Comparison of ENCODE assay signal across 10 mouse cellular contexts in the genomic region with DNA sequence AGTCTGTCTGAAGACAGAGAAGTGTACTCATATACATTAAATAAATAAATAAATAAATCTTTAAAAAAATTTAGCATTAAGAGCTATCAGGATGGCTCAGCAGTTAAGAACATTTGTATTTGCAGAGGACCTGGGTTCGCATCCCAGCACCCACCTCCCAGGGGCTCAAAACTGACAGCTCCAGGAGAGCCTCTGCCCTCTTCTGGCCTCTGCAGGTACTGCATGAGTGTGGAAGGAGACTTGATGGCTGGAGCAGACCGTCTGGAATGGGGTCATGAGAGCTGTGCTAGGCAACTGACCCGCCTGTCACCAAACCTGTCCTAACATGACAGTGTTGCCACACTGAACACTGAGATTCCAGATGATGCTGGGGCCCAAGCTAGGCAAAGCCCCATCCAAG.
DNase-seq lines count a peak whose midpoint lies in the region; ATAC-seq and TF ChIP-seq lines count a peak whose summit lies in the region.
"Had no signal": no experiment of that assay in that cellular context is flagged by ENCODE, and none has a peak within 500 bp of the region (broad histone marks: within the 10 kb centered on the region; RNA-seq: fewer than 3 reads in every experiment).

No protein-coding gene starts in this region.

- TF ChIP-seq POLR2A in CH12.LX (IDR thresholded peaks at IDR 0.05; ENCODE audit: low read depth, low read length) = no peak
- no peak for TF ChIP-seq POLR2A in lung, adult 2 months (IDR thresholded peaks at IDR 0.05; ENCODE audit: borderline replicate concordance, extremely low read depth, low read depth, low read length)

- H3K9me3 ChIP-seq in hindbrain, postnatal 0 days (ENCODE audit: low read length) = no peaks in the 10 kb centered on the region
- H3K9me3 ChIP-seq in hindbrain, embryonic 14.5 days (ENCODE audit: control insufficient read depth, low read length) = no peaks in the 10 kb centered on the region
- peaks cover 1% of the 10 kb centered on the region for H3K9me3 ChIP-seq in CH12.LX (replicated peaks; ENCODE audit: low read length)
- H3K9me3 ChIP-seq: midbrain, embryonic 15.5 days had no signal

- H3K27ac ChIP-seq in hindbrain, postnatal 0 days = no peak overlapping the region
- no peak overlapping the region for H3K27ac ChIP-seq in hindbrain, embryonic 14.5 days
- no peak overlapping the region for H3K27ac ChIP-seq in CH12.LX (ENCODE audit: insufficient read depth, low read depth)
- H3K27ac ChIP-seq: midbrain, embryonic 15.5 days had no signal

- no peak overlapping the region for H3K4me3 ChIP-seq in hindbrain, postnatal 0 days (ENCODE audit: low read length)
- H3K4me3 ChIP-seq in hindbrain, embryonic 14.5 days (replicated peaks; ENCODE audit: low read length) = no peak overlapping the region
- no peak overlapping the region for H3K4me3 ChIP-seq in CH12.LX (replicated peaks in 1 of 3; ENCODE audit: low read depth in 2 of 3, low read length in 2 of 3, poor library complexity in 1 of 3)
- no peak overlapping the region for H3K4me3 ChIP-seq in lung, adult 2 months (replicated peaks; ENCODE audit: extremely low read depth, low read depth, low read length)
- H3K4me3 ChIP-seq: midbrain, embryonic 15.5 days had no signal

- H3K4me1 ChIP-seq in hindbrain, postnatal 0 days (ENCODE audit: insufficient read depth, low read length) = no peaks in the 10 kb centered on the region
- H3K4me1 ChIP-seq in hindbrain, embryonic 14.5 days (replicated peaks; ENCODE audit: control insufficient read depth, insufficient read depth, low read length) = no peaks in the 10 kb centered on the region
- peaks cover 2% of the 10 kb centered on the region in 2 experiments; a peak in 1 of 4 replicates for H3K4me1 ChIP-seq in CH12.LX (ENCODE audit: control insufficient read depth in 1 of 2, insufficient read depth in 2 of 2)
- no peaks in the 10 kb centered on the region for H3K4me1 ChIP-seq in lung, adult 2 months (ENCODE audit: control insufficient read depth, insufficient read depth, low read length)

- no peaks in the 10 kb centered on the region for H3K27me3 ChIP-seq in hindbrain, postnatal 0 days (ENCODE audit: insufficient read depth, low read length)
- H3K27me3 ChIP-seq in hindbrain, embryonic 14.5 days (ENCODE audit: control insufficient read depth, insufficient read depth, low read length) = no peaks in the 10 kb centered on the region
- H3K27me3 ChIP-seq in CH12.LX (replicated peaks) = no peaks in the 10 kb centered on the region
- H3K27me3 ChIP-seq: midbrain, embryonic 15.5 days had no signal

- peak; percentile 18 for TF ChIP-seq RAD21 in CH12.LX (IDR thresholded peaks at IDR 0.05; ENCODE audit: low read depth, low read length)

- H3K9ac ChIP-seq in hindbrain, postnatal 0 days (replicated peaks; ENCODE audit: low read length) = no peak overlapping the region
- H3K9ac ChIP-seq in hindbrain, embryonic 14.5 days = no peak overlapping the region
- no peak overlapping the region for H3K9ac ChIP-seq in CH12.LX (ENCODE audit: insufficient read depth, low read depth)
- H3K9ac ChIP-seq: midbrain, embryonic 15.5 days had no signal

- no peak for ATAC-seq in hindbrain, postnatal 0 days
- ATAC-seq in hindbrain, embryonic 14.5 days (ENCODE audit: low FRiP score) = no peak
- ATAC-seq: midbrain, embryonic 15.5 days had no signal

- no peak overlapping the region for H3K4me2 ChIP-seq in hindbrain, postnatal 0 days (ENCODE audit: low read depth, low read length)
- no peak overlapping the region for H3K4me2 ChIP-seq in hindbrain, embryonic 14.5 days (replicated peaks)
- no peak overlapping the region for H3K4me2 ChIP-seq in CH12.LX (ENCODE audit: insufficient read depth, low read depth, poor library complexity, severe bottlenecking)
- H3K4me2 ChIP-seq: midbrain, embryonic 15.5 days had no signal

- no peaks in the 10 kb centered on the region for H3K79me2 ChIP-seq in CH12.LX (replicated peaks; ENCODE audit: control insufficient read depth, extremely low read depth, insufficient read depth, poor library complexity, severe bottlenecking)

- peak; percentile 38; the same call in 1 of the 2 replicates for TF ChIP-seq CTCF in hindbrain, postnatal 0 days (IDR thresholded peaks at IDR 0.05; ENCODE audit: low read depth)
- TF ChIP-seq CTCF in CH12.LX (conservative IDR thresholded peaks at IDR 0.05 in 1 of 2, IDR thresholded peaks at IDR 0.05 in 1 of 2; ENCODE audit: low read depth in 2 of 2, low read length in 2 of 2) = peak; percentile 24 to 55; a peak in 3 of 4 replicates
- peak; percentile 40; the same call in 1 of the 2 replicates for TF ChIP-seq CTCF in lung, adult 2 months (IDR thresholded peaks at IDR 0.05; ENCODE audit: insufficient read depth, low read length)

- WGBS in hindbrain, postnatal 0 days = 80% methylated on average over 3 of the region's 3 CpGs
- 79% methylated on average over 3 of the region's 3 CpGs for WGBS in hindbrain, embryonic 14.5 days
- 76% methylated on average over 3 of the region's 3 CpGs for WGBS in lung, adult 2 months

- in situ Hi-C loops in CH12.LX (cut with MboI; ENCODE audit: low pct_ligation_motif_present, low pct_unique_long_range_greater_than_20kb, low sequenced_read_pairs) = no loop called here

- dilution Hi-C loops in CH12.LX (cut with MboI; ENCODE audit: extremely low pct_ligation_motif_present, extremely low pct_unique_long_range_greater_than_20kb, low sequenced_read_pairs) = no loop called here

- no peak for DNase-seq in hindbrain, postnatal 0 days (ENCODE audit: low spot score)
- no peak for DNase-seq in hindbrain, embryonic 14.5 days (ENCODE audit: low spot score)
- DNase-seq in 3T3-L1 (ENCODE audit: low read depth, low spot score) (peak; percentile 44), CH12.LX (ENCODE audit: extremely low read depth) (no peak)
- peak; percentile 25 for DNase-seq in lung, adult 2 months
- DNase-seq in natural killer cell, adult 2 months (ENCODE audit: low spot score in 2 of 2) = no peak
- DNase-seq in yolk sac, embryonic 10.5 days (ENCODE audit: low spot score) = no peak
- no peak for DNase-seq in embryo, embryonic 9.5 days (ENCODE audit: extremely low spot score)
- DNase-seq: heart, postnatal 10 days had no signal

- TF ChIP-seq EP300 in CH12.LX (IDR thresholded peaks at IDR 0.05; ENCODE audit: low read length) = no peak

- H3K36me3 ChIP-seq in hindbrain, postnatal 0 days (ENCODE audit: insufficient read depth, low read length) = no peaks in the 10 kb centered on the region
- no peaks in the 10 kb centered on the region for H3K36me3 ChIP-seq in hindbrain, embryonic 14.5 days (replicated peaks; ENCODE audit: control insufficient read depth, insufficient read depth)
- H3K36me3 ChIP-seq in CH12.LX (replicated peaks in 1 of 2; ENCODE audit: control insufficient read depth in 1 of 2, insufficient read depth in 1 of 2, low read length in 1 of 2) = no peaks in the 10 kb centered on the region
- H3K36me3 ChIP-seq: midbrain, embryonic 15.5 days had no signal

TF ChIP-seq in CH12.LX, 34 proteins besides CTCF, POLR2A, EP300 and RAD21:
- TF ChIP-seq NELFE (IDR thresholded peaks at IDR 0.05; ENCODE audit: low read depth, low read length) = no peak
- peak; percentile 45; the same call in 1 of the 2 replicates for TF ChIP-seq SMC3 (IDR thresholded peaks at IDR 0.05; ENCODE audit: low read depth, low read length)
- TF ChIP-seq TCF12 (IDR thresholded peaks at IDR 0.05; ENCODE audit: low read depth, low read length) = no peak

Comparison
In these comparisons a context has a peak if more than half of its experiments do, and no peak if none do; other contexts are left out.
1. DNase-seq: peak in 3T3-L1 (single experiment) and lung, adult 2 months (single experiment); none in hindbrain, postnatal 0 days (single experiment), hindbrain, embryonic 14.5 days (single experiment), CH12.LX (single experiment), natural killer cell, adult 2 months (0 of 2), yolk sac, embryonic 10.5 days (single experiment) and embryo, embryonic 9.5 days (single experiment).
2. Peak in every context shown above with its lines, with median percentiles within 50 percentile points of each other: CTCF ChIP-seq.